Mouse (Mus musculus) cerebellum, adult 9-11 months (tissue): ENCODE results near the gene Lrp5.
"Not testable (repeated sequence)": the region's sequence is repeated elsewhere in the genome, so short reads cannot be mapped to it uniquely, and the experiment has no call there.

Experiments
- DNase-seq: peaks from one replicate; pipeline ENCODE4 v3.0.0; 2022

Gene Lrp5

DNA sequence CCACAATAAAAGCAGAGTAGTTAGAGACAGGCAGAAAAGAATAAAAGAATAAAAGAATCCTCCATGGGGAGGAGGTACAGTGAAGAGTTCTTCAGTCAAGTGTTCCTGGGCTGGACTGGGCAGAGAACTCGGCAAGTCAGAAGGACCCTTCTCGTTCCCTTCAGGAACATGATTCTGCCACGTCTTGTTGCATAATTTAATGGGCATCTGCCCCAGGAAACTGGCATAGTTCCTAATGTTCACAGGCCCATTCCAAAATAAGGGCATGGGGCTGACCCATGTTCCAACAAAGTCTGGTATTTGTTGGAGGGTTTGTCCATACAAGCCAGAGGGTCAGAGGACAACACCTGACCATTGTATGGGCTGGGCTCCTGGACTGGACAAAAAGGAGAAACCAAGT is 8.6 kb upstream of the Lrp5 start:
- no peak for DNase-seq

- no peak for DNase-seq
Observed at GRCm38 (mm10) chr19:3694476-3694875, 8.1 kb upstream of the Lrp5 start.

DNA sequence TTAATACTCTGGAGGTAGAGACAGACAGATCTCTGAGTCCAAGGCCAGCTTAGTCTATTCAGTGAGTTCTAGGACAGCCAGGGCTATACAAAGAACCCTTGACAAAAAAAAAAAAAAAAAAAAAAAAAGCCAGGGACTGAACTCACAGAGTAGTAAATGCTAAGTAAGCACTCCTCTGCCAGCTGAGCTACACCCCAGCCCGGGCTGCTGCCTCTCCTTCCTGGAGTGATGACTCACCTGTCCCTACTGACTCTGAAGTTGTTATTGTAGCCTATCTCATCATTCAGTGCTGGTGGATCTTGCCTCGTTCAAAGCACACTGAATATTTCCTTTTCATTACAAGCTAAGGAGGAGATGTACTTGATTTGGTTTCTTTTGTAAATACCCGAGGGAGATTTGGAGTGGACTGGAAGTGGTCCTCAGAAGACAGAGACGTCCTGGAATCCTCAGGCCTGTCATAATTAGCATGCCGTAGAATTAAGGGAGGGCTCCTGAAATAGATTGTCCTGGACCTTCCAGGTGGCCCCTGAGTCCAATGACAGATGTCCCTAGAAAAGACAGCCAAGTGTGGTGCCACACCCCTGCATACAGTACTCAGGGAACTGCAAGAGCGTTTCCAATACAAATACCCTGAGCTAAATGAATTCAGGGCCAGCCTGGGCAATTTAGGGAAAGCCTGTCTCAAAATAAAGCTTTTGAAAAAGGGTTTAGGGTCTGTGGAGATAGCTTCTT is 6.2 kb upstream of the Lrp5 start:
- DNase-seq = no peak

GRCm38 (mm10) chr19:3691337-3691736 is 5.0 kb upstream of the Lrp5 start:
- no peak for DNase-seq

GRCm38 (mm10) chr19:3687676-3688171 is 1.4 kb upstream of the Lrp5 start:
- DNase-seq = no peak

DNA sequence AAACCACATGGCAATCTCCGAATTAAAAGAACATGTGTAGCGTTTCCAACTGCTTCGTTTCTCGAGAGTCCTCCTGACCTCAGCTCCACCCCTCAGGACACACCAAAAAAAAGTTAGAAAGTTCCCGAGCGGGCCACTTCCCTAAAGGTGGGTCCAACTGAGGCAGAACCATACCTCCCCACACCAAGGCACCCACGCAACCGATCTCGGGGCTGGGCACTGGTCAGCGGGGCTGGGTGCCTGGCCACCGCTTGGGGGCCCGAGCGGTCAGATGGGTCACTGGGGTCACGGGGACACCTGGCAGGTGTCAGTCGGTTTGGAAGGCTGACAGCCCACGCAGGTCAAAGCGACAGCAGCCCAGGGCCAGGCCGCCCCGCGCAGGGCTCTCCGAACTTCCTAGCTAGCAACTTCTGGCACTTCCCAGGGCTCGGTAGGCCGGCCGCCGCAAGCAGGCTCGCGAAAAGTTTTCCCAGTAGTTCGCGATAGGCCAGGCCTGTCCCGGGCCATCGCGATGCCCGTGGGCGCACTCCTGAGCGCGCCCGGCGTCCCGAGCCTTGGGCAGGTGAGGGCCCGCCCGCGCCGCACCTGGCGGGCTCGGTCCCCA is 651 bp downstream of the Lrp5 start:
- DNase-seq = no peak

DNA sequence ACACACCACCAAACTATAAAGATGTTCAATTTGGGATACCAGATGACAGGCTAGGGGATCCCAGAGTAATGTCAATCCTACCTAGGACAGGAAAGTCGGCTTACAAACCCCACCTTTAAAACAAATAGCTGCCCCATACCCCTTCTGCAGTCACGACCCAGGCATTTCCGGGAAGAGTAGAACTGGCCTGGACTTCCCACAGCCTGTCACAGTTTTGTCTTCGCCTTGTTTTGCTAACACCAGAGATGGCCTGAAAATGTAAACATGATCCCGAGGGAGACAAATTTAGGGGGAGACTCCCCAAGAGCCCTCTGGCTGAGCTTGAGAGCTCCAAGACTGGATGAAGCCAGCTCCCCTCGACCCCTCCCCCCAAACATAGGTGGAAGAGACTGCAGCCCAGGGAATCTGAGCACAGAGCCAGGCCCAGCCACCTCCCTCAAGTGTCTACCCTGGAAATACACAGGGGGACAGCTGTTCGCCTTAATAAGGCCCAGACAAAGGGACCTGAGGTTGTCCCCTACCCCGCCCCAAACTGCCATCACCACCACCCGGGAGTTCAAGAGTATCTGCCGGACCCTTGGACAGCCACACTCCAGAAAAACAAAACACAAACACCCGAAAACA is 1.3 kb downstream of the Lrp5 start:
- DNase-seq = no peak

DNA sequence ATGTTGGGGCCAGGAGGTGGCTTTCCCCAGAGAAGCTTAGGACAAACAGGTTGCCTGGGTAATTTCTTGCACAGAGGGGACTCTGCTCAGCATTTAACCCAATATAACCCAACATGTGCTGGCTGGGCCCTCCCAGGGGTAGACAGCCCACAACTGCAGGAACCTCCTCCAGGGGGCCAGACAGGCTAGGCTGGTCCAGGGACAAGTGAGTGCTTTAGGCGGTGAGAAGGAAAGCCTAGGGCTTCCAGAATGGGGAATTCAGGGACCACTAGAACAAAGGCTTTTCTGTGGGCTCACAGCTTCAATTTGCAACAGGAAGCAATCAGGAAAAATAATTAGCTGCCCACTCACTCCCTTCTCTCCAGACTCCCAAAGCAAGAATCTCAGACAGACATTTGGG is 1.9 kb downstream of the Lrp5 start:
- no peak for DNase-seq

GRCm38 (mm10) chr19:3681310-3681934 is 4.9 kb downstream of the Lrp5 start:
- no peak for DNase-seq

DNA sequence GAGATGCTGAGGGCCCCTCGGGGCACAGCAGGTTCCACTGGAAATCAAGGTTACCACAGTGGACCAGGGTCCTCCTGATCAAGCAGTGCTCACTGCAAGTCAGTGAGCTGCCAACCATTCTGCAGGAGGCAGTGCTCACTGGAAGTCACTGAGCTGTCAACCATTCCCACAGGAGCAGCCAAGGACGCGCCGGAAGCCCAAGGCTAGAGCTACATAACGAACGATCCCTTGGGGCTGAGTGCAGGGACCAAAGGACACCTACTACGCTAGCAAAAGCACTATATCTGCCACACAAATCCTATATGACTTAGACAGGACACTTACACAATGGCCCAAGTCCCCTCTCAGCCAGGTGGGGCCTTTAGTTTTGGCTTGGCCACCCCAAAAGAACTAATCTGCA is 5.6 kb downstream of the Lrp5 start:
- DNase-seq = no peak

DNA sequence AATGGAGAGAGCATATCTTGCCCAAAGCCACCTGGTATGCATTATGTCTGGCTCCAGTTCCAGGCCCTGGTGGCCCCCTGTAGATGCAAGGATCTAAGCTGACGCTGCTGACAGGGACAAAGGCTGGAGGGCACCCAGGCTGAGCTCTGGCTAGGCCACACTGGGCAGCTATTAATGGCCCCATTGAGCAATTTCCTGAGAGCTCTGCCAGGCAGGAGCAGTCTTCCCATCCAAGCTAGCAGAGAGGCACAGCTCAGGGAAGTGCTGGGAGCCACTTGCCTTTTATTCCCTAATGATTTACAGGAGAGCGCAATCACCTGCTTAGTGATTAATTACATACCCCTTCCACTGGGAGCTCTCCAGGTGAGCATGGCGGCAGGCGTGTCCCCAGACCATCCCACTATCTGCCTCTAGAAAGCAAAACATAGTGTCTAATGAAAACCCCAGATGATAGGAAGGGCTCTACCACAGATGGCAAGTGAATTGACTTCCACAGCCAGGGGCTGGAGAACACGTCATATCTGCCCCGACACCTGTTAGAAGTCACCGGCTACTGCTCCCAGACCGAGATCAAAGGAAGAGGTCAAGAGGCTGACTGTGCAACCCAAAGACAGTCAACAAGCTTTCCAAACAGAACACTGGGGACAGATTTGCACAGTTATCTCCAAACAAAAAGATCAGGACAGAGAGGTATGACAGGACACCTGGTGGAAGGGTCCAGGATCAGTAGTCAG is 12.1 kb downstream of the Lrp5 start:
- no peak for DNase-seq

GRCm38 (mm10) chr19:3673149-3673548 is 13.2 kb downstream of the Lrp5 start:
- no peak for DNase-seq

- no peak for DNase-seq
Observed at GRCm38 (mm10) chr19:3669100-3669499, 17.3 kb downstream of the Lrp5 start.

DNA sequence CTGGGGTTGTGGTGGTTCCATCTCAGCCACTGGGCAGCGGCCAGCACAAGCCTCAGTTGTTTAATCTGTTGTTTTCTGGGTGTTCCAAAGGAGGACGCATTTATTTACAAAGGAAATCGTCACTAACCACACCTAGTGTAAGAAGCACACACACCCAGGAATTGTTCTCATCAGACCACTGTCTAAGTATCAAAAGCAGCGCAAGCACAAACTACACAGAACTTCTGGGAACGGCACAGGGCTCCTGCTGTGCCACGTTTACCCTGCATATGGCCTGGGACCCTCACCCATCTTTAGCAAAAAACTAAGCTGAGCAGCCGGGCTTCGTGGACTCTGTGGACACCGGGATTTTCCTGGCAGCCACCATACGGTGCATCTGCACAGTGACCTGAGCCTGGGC is 17.8 kb downstream of the Lrp5 start:
- DNase-seq = no peak

DNA sequence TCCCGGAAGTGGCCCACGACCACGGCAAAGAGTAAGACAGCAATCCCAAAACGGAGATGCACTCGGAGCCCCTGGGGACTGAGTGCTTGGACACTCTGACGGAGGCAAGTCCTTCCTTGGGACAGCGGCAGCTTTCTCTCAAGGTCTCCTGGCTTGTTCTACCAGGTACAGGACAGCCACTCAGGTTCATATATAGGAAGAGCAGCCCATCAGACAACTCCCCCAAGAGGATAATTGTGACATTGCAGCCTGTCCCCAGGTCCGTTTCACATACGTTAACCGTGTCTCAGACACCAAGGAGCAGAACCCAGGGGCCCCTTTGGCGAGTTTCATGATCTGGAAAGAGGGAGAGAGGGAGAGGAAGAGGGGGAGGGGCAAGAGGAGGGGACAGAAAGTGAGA is 18.4 kb downstream of the Lrp5 start:
- no peak for DNase-seq

DNA sequence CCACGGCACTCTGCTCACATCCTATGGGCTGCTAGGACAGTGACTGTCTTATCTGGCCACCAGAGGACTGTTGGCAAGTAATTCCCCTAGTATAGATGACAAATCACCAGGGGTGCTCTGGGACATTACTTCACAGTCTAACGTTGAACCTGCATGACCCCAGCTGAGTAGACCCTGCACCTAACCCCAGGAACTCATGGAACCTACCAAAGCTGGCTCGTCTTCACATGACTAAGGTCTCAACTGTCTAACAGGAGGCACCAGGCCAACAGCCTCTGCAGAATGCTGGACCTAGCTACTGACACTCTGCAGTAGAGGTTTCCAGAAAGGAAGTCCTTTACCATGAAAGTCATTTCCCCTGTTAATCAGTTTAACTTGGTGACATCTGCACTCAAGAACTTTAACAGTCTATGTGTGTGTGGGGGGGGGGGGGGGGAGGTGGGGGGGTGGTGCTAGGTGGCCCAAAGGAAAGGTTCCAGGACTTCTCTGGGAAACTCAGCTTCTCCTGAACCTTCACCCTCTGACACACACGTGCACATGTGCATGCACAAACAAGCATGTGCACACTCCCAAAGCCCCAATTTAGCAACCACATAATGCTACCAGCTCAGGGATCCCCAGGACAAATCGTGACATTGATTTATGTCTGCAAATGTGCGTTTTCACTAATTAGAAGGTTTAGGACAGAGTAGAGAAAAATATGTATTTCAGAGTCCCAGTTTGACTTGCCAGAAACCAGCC is 19.0 kb downstream of the Lrp5 start:
- DNase-seq = no peak

DNA sequence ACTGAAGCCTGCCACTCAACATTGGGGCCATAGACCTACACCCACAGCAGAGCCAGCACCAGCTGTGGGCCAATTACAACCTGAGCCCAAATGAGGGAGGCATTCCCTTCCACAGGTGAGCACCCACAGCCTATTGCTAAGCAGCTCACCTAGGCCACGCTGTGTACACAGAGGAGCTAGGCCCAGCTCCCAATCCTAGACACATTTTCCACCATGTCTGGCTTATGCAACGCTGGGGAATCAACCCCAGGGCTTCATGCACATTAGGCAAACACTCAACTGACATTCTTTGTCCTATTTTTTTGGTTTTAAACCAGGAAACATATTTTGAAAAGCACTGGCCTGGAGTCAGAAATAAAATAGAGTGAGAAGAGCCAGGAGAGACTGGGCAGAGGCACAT is 19.7 kb downstream of the Lrp5 start:
- no peak for DNase-seq

DNA sequence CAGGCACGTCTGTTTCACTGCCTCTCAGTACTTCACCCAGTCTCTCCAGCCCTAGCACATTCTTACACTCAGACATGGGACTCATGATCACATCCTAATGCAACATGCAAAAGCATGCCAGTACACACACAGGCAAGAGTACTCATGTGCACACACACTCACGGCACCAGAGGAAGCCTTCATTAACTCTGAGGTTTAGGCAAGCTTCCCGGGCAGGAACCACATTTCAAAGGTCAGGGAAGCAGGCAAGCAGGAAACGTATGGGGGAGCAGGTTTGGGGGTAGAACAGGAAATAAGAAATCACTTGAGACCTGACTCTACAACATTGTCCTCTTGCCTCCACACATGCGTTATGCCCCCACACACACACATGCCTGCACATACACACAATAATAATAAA is 20.9 kb downstream of the Lrp5 start:
- DNase-seq = no peak

DNA sequence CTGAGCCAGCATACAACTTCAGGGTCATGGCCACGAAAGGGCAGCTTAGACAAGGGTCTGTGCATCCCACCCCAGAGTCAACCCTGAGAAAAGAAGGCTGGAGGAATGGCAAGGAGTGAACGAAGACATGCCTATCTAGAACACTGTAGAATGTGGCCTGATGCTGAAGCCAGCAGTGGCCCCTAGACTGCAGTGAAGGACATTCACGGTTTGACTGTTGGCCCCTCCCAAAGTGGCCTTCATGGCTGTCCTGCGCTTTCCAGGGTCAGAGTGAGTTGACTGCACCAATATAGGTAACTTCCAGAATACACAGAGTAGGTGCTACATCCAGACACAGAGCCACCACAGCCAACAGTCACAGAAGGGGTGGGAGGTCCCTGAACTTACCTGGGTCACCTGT is 28.4 kb downstream of the Lrp5 start:
- DNase-seq = no peak

DNA sequence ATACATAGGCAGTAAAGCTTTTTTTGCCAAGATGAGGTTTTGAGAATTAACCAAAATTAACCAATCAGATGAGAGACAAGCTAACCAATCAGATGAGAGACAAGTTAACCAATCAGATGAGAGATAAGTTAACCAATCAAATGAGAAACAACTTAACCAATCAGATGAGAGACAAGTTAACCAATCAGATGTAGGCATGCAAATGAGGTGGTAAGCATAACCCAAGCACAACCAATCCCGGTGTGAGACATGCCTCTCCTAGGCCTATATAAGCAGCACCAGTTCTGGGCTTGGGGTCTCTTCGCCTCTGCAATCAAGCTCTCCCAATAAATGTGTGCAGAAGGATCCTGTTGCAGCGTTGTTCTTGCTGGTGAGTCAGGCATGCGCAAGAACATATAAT is 29.3 kb downstream of the Lrp5 start:
- not testable (repeated sequence) for DNase-seq

GRCm38 (mm10) chr19:3656144-3656543 is 30.2 kb downstream of the Lrp5 start:
- DNase-seq = no peak

DNA sequence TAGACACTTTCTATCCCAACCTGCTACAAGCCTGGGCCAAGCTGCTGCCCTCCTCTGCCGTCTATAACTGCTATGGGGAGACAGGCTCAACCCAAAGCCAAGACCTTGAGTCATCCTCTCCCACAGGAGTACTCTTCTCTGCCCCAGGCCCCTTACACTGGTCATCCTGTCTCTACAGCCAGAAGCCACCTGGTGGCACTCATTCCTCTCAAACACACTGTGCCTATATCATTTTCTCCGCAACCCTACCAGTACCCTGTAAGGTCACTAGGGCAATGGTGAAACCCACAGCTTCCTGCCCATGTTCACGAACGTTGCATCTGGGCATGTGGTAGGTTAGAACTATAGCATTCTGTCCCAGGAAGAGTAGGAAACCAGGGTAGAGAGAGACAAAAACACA is 31.4 kb downstream of the Lrp5 start:
- no peak for DNase-seq
